Mouse (Mus musculus) gastrocnemius, postnatal 10 days (tissue): ENCODE measurements at regions not wholly inside any gene's neighbourhood (a gene's known extent, or its start where the extent isn't known, plus 50 kb on each side); places are given as distances from the start of the nearest gene placed in this dataset.
A peak's percentile ranks its signal among the peaks of the same experiment; 100 is the strongest.

Experiments
- DNase-seq: peaks from one replicate; pipeline ENCODE4 v3.0.0; 2021; ENCODE audit warnings: mixed read lengths

GRCm38 (mm10) chr10:21724999-21725398 lies 132.1 kb downstream of the 1700020N01Rik start:
- no peak for DNase-seq

- DNase-seq = no peak
Measured at GRCm38 (mm10) chr10:21740256-21740655, 141.7 kb upstream of the Sgk1 start.

- DNase-seq = peak; percentile 24
Measured at GRCm38 (mm10) chr10:21741575-21741974, 140.4 kb upstream of the Sgk1 start.

- peak; percentile 14 for DNase-seq
Measured at GRCm38 (mm10) chr10:21741976-21742745, 139.8 kb upstream of the Sgk1 start.

- peak; percentile 50 for DNase-seq
Measured at GRCm38 (mm10) chr10:21743396-21743795, 138.6 kb upstream of the Sgk1 start.

GRCm38 (mm10) chr10:21744341-21744955 lies 137.5 kb upstream of the Sgk1 start:
- no peak for DNase-seq

GRCm38 (mm10) chr10:21745940-21746487 lies 136.0 kb upstream of the Sgk1 start:
- no peak for DNase-seq

- DNase-seq = peak; percentile 11
Measured at GRCm38 (mm10) chr10:21746713-21747112, 135.3 kb upstream of the Sgk1 start.

- DNase-seq = no peak
Measured at GRCm38 (mm10) chr10:21751326-21751725, 130.7 kb upstream of the Sgk1 start.

- no peak for DNase-seq
Measured at GRCm38 (mm10) chr10:21752392-21752791, 129.6 kb upstream of the Sgk1 start.

- DNase-seq = no peak
Measured at GRCm38 (mm10) chr10:21754763-21755548, 127.0 kb upstream of the Sgk1 start.

- no peak for DNase-seq
Measured at GRCm38 (mm10) chr10:21755717-21756116, 126.3 kb upstream of the Sgk1 start.

- DNase-seq = no peak
Measured at GRCm38 (mm10) chr10:21756811-21757210, 125.2 kb upstream of the Sgk1 start.

- no peak for DNase-seq
Measured at GRCm38 (mm10) chr10:21758122-21758521, 123.9 kb upstream of the Sgk1 start.

GRCm38 (mm10) chr10:21762516-21762915 lies 119.5 kb upstream of the Sgk1 start:
- DNase-seq = no peak

GRCm38 (mm10) chr10:21763017-21763964 lies 118.7 kb upstream of the Sgk1 start:
- no peak for DNase-seq

GRCm38 (mm10) chr10:21764090-21764489 lies 117.9 kb upstream of the Sgk1 start:
- no peak for DNase-seq

- DNase-seq = no peak
Measured at GRCm38 (mm10) chr10:21764891-21765290, 117.1 kb upstream of the Sgk1 start.

- no peak for DNase-seq
Measured at GRCm38 (mm10) chr10:21773548-21773947, 108.4 kb upstream of the Sgk1 start.

- no peak for DNase-seq
Measured at GRCm38 (mm10) chr10:21775441-21775840, 106.5 kb upstream of the Sgk1 start.

GRCm38 (mm10) chr10:21775911-21776761 lies 105.8 kb upstream of the Sgk1 start:
- no peak for DNase-seq
